Mouse (Mus musculus) brown adipose tissue, adult 24 weeks (tissue): ENCODE results near the gene Cog3. TPM values are rescaled to one million over a fixed set of nuclear protein-coding genes. Genes with fewer than 3 reads are reported as not detected.

Experiments
- H3K27ac ChIP-seq: fragments of 200-500 bp; replicated peaks from 2 replicates; pipeline ENCODE4 v1.5.1; 2012; ENCODE audit warnings: low read depth, mild to moderate bottlenecking, low read length
- H3K4me1 ChIP-seq: fragments of 200-500 bp; 2 replicates; pipeline ENCODE4 v1.6.1; 2012; ENCODE audit warnings: low read length, mixed read lengths; ENCODE audit not compliant: control insufficient read depth, insufficient read depth, insufficient read length
- H3K4me3 ChIP-seq: fragments of 200-500 bp; 2 replicates; pipeline ENCODE4 v1.5.1; 2012; ENCODE audit warnings: low read depth, mild to moderate bottlenecking, low read length, moderate library complexity; ENCODE audit not compliant: insufficient read depth
- polyA plus RNA-seq: library from polyadenylated mRNA; stranded (reverse); fragments of >200 nt; gene quantifications from 2 replicates; pipeline ENCODE4 v1.2.4, GENCODE M21; 2012; ENCODE audit not compliant: missing spikeins, insufficient read depth, insufficient read length

Gene Cog3
- polyA plus RNA-seq, 1 experiment: 6.3 TPM

GRCm38 (mm10) chr14:75732631-75733030 is 21.7 kb downstream of the Cog3 start:
- Histone ChIP-seq H3K27ac (no peak overlapping the region), H3K4me3 (no peak overlapping the region), H3K4me1 (no peaks in the 10 kb centered on the region)

DNA sequence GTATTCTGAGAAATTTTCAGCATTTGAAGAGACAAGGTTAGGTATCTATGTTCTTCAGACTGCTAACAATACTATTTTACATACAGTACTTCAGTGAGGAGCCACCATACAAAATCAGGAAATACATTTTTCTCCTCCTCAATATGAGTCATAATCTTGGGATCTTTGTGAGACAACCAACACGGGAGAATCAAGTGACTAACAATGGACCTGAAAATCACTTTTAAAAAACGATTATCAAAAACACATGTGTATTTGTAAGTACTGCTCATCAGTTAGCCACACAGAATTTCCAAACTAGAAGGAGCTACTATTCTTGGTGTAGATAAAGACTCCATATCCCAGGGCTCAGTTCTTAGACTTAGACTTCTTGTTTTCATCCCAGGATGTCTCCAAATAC is 23.0 kb downstream of the Cog3 start:
- Histone ChIP-seq H3K4me1 (no peaks in the 10 kb centered on the region), H3K27ac (no peak overlapping the region), H3K4me3 (no peak overlapping the region)

DNA sequence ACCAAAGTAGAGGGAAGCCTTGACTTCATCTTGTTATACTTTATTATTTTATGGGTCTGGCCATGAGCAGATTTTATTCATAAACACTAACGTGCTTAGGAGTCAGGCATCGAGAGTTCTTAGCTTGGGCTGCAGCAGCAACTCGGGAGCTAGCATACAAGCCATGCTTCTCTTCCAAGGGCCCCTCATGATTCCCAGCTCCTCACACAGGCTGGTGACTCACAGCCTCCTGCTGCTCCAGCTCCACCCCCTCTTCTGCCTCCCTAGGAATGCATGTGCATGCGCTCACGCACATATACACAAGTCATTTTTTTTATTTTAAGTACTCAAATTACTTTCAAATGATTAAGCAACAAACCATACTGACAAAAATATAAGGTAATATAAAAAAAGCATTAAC is 26.2 kb downstream of the Cog3 start:
- H3K4me3 ChIP-seq: no peak overlapping the region
- no peaks in the 10 kb centered on the region for H3K4me1 ChIP-seq
- H3K27ac ChIP-seq: no peak overlapping the region

DNA sequence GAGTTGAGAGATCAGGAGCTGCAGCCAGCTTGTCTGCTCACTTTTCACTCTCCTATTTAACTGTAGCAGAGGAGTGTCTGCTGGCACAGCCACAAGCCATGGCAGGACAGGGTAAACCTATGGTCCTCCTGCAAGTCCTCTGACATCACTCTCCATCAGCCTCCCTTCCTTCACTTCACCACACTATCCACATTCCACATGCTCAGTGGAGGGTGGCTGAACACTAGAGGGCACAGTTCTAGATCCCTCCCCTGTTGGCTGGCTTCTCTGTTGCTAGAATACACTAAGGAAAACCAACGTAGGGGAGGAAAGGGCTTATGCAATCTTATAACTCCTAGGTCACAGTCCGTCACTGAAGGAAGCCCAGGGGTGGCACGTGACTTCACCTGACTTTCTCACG is 27.3 kb downstream of the Cog3 start:
- H3K4me3 ChIP-seq: no peak overlapping the region
- H3K4me1 ChIP-seq: no peaks in the 10 kb centered on the region
- H3K27ac ChIP-seq: no peak overlapping the region

GRCm38 (mm10) chr14:75722816-75723215 is 31.5 kb downstream of the Cog3 start:
- Histone ChIP-seq H3K27ac (no peak overlapping the region), H3K4me1 (no peaks in the 10 kb centered on the region)

GRCm38 (mm10) chr14:75721977-75722563 is 32.2 kb downstream of the Cog3 start:
- Histone ChIP-seq H3K4me1 (no peaks in the 10 kb centered on the region), H3K4me3 (no peak overlapping the region), H3K27ac (no peak overlapping the region)

More at GRCm38 (mm10) chr14:75722816-75723215, 31.5 kb downstream of the Cog3 start:
- no peak overlapping the region for H3K4me3 ChIP-seq

GRCm38 (mm10) chr14:75720121-75720520 is 34.2 kb downstream of the Cog3 start:
- no peaks in the 10 kb centered on the region for H3K4me1 ChIP-seq
- H3K4me3 ChIP-seq: no peak overlapping the region
- no peak overlapping the region for H3K27ac ChIP-seq

- Histone ChIP-seq H3K4me3 (no peak overlapping the region), H3K27ac (no peak overlapping the region), H3K4me1 (no peaks in the 10 kb centered on the region)
Measured at GRCm38 (mm10) chr14:75716410-75716809, 37.9 kb downstream of the Cog3 start.

DNA sequence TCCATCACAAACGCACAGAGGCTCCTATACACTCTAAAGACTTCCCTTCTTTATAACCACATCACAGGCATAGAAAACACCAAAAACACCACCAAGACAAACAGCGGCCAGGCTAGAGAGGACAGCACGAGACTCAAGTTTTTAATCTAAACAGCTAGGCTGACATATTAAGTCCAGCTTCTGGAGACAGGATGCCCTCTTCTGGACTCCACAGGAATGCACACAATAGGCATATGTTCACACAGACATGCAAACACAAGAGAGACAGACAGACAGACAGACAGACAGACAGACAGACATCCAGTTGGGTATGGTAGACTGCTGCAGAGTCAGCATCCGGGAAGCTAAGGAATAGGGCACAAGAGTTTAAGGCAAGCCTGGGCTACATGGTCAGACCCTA is 40.7 kb downstream of the Cog3 start:
- Histone ChIP-seq H3K4me3 (no peak overlapping the region), H3K4me1 (no peaks in the 10 kb centered on the region), H3K27ac (no peak overlapping the region)

DNA sequence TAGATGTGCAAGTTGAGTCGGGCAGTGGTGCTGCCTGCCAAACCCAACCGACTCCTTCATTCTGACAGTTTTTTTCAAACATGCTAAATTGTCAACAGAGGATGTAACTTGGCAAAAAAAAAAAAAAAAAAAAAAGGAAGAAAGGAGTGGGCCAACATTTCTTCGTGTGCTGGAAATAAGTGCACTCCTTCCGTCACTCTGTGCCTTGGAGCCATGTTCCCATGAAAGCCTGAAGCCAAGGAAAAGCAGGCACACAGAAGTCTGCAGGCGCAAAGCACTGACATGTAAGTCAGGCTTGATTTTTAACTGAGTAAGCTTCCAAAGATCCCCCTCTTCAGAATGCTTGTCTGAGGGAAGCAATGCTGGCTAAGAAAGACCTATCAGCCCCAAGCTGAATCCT is 41.6 kb downstream of the Cog3 start:
- no peaks in the 10 kb centered on the region for H3K4me1 ChIP-seq

DNA sequence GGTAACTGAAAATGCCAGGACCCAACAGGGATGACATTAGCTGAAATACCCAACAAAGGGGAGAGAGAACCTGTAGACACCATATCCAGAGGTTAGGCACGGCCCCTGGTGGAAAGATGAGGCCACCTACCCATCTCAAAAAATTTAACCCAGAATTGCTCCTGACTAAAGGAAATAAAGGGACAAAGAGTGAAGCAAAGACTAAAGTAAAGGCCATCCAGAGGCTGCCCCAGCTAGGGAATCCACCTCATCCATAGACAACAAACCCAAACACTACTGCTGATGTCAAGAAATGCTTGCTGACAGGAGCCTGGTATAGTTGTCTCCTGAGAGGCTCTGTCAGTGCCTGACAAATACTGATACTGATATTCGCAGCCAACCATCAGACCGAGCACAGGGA is 42.6 kb downstream of the Cog3 start:
- H3K27ac ChIP-seq: no peak overlapping the region
- no peak overlapping the region for H3K4me3 ChIP-seq
- H3K4me1 ChIP-seq: no peaks in the 10 kb centered on the region

More for the DNA sequence above, 41.6 kb downstream of the Cog3 start:
- Histone ChIP-seq H3K27ac (no peak overlapping the region), H3K4me3 (no peak overlapping the region)

DNA sequence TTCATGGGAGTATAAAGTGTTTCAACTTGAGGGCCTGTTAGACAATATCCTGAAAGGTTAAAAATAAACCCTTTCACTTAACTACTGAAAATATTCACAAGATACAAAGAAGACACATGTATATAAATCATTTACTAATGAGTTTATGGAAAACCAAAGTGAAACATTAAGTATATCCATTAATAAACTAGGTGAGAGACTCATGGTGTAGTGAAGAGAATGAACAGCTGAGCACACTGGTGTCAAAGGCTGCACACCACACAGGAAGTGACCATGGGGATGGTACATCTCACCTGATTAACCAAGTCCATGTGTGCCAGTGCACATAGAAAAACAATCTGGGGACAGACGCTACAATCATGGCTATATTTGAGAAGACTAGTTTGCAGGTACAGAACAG is 45.3 kb downstream of the Cog3 start:
- Histone ChIP-seq H3K4me3 (no peak overlapping the region), H3K4me1 (no peaks in the 10 kb centered on the region), H3K27ac (no peak overlapping the region)

DNA sequence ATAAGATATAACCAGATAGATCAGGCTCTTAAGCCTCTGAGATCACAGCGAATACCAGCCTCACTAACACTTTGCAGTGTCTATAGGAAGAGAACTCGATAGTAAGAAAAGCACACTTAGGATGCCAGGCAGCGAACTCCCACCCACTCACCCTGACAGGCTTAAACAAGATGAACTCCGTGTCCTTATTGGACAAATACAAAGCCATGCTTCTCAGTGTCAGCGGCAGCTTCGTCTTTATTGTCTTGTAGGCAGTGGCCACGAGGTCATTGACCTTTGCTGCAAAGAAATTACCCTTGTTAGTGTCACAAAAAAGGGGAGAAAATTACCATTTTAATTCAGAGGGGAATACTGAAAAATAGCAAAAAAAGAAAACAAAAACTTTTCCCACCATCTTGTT is 46.5 kb downstream of the Cog3 start:
- H3K4me3 ChIP-seq: no peak overlapping the region
- H3K27ac ChIP-seq: no peak overlapping the region
- H3K4me1 ChIP-seq: no peaks in the 10 kb centered on the region

DNA sequence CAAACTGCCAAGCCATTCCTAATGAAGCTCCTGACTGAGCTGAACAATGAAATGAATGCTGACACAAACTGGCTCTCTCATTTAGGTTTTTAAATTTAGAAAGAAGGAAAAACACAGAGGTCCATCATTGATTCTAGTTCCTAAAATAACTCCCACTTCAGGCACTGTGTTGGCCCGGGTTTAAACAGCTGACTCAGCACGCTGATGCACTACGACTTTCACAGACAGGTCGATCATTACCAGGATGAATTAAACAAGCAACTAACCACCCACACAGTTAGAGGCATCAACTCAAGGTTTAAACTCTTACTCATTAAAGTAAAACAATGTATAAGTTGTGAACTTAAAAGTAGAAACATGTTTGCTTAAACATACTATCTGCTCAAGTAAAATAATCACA is 47.7 kb downstream of the Cog3 start:
- H3K27ac ChIP-seq: no peak overlapping the region

GRCm38 (mm10) chr14:75697928-75698327 is 56.4 kb downstream of the Cog3 start:
- Histone ChIP-seq H3K4me3 (no peak overlapping the region), H3K27ac (no peak overlapping the region), H3K4me1 (no peaks in the 10 kb centered on the region)

More for the DNA sequence above, 47.7 kb downstream of the Cog3 start:
- Histone ChIP-seq H3K4me3 (no peak overlapping the region), H3K4me1 (no peaks in the 10 kb centered on the region)

GRCm38 (mm10) chr14:75696096-75696495 is 58.2 kb downstream of the Cog3 start:
- Histone ChIP-seq H3K4me1 (no peaks in the 10 kb centered on the region), H3K4me3 (no peak overlapping the region), H3K27ac (no peak overlapping the region)

GRCm38 (mm10) chr14:75690428-75690827 is 63.9 kb downstream of the Cog3 start:
- Histone ChIP-seq H3K4me3 (no peak overlapping the region), H3K27ac (no peak overlapping the region), H3K4me1 (no peaks in the 10 kb centered on the region)
